Mouse (Mus musculus): Measurements from ENCODE around the gene Cplx3. TPM values are rescaled to one million over a fixed set of nuclear protein-coding genes. Genes with fewer than 3 reads are reported as not detected.

Cplx3 gene
- polyA plus RNA-seq, 1 experiment from 2014 or later, result not detected

DNA sequence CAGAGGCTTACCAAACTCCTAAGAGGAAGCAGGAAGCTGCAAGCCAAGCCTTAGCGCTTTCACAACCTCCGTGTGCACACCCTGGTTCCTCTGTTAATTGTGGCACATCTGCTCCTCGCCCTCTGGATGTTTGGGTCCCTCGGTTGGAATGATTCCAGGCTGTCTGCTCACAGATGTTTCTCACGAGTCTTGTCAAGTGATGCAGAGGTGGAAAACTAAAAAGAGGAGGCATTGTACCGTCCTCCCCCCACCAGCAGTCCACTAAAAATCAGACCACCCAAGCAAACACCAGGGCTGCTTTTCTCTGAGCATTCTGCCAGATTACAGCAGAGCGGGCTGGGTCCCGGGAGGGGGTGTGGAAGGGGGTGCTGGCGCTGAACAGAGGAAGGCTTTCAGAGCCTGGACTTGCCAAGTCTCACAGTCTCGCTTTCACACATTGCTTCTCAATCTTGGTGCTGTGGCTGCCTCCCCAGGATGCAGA, 40.3 kb downstream of the Cplx3 start:
- 40% methylated on average over 10 of the region's 10 CpGs for WGBS
- Histone ChIP-seq H3K27ac (replicated peaks in 1 of 2; ENCODE audit: control insufficient read depth in 1 of 2, insufficient read depth in 1 of 2, low read depth in 2 of 2, low read length in 2 of 2) (peak overlapping the region in 1 of 2 experiments; percentile 30; a peak in 1 of 4 replicates), H3K9me3 (ENCODE audit: control insufficient read depth, low read length) (no peaks in the 10 kb centered on the region), H3K27me3 (ENCODE audit: control insufficient read depth, insufficient read depth, low read length) (no peaks in the 10 kb centered on the region), H3K4me2 (ENCODE audit: low read length) (no peak overlapping the region), H3K4me1 (ENCODE audit: control insufficient read depth in 2 of 2, insufficient read depth in 2 of 2, low read length in 2 of 2) (peaks cover 11 to 28% of the 10 kb centered on the region in 2 experiments), H3K36me3 (ENCODE audit: control insufficient read depth, insufficient read depth, low read length) (peaks cover 17% of the 10 kb centered on the region), H3K9ac (ENCODE audit: low read length) (0 out of 2 replicates have a peak overlapping the region, but pooled peaks have one; percentile 8), H3K4me3 (ENCODE audit: control insufficient read depth in 1 of 2, insufficient read depth in 1 of 2, low read depth in 1 of 2, low read length in 2 of 2) (no peak overlapping the region)
- ATAC-seq (ENCODE audit: insufficient number of reproducible peaks, insufficient read depth, low FRiP score, low read depth), result no peak

DNA sequence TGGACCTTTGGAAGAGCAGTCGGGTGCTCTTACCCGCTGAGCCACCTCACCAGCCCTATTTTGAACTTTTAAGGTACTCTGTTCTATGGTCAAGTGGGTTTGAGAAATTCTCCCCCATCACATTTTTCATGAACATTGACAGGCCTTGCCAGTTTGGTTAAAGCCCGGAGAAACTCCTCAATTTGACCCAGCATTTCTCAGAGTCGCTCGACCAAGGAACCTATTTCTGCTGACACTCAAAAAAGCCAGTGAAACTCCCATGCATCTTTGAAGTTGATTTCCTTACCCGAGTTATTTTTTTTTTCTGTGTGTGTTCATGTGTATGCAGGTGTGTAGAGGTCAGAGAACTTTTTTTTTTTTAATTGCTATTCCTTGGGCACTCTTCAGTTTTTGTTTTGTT, 41.5 kb downstream of the Cplx3 start:
- Histone ChIP-seq H3K9me3 (ENCODE audit: control insufficient read depth, low read length) (no peaks in the 10 kb centered on the region), H3K4me3 (ENCODE audit: control insufficient read depth in 1 of 2, insufficient read depth in 1 of 2, low read depth in 1 of 2, low read length in 2 of 2) (no peak overlapping the region), H3K4me2 (ENCODE audit: low read length) (no peak overlapping the region), H3K27ac (replicated peaks in 1 of 2; ENCODE audit: control insufficient read depth in 1 of 2, insufficient read depth in 1 of 2, low read depth in 2 of 2, low read length in 2 of 2) (no peak overlapping the region), H3K27me3 (ENCODE audit: control insufficient read depth, insufficient read depth, low read length) (no peaks in the 10 kb centered on the region), H3K4me1 (ENCODE audit: control insufficient read depth in 2 of 2, insufficient read depth in 2 of 2, low read length in 2 of 2) (peaks cover 11 to 33% of the 10 kb centered on the region in 2 experiments), H3K36me3 (ENCODE audit: control insufficient read depth, insufficient read depth, low read length) (peaks cover 17% of the 10 kb centered on the region), H3K9ac (ENCODE audit: low read length) (no peak overlapping the region)
- 89% methylated on average over 6 of the region's 6 CpGs for WGBS
- ATAC-seq (ENCODE audit: insufficient number of reproducible peaks, insufficient read depth, low FRiP score, low read depth), result no peak

DNA sequence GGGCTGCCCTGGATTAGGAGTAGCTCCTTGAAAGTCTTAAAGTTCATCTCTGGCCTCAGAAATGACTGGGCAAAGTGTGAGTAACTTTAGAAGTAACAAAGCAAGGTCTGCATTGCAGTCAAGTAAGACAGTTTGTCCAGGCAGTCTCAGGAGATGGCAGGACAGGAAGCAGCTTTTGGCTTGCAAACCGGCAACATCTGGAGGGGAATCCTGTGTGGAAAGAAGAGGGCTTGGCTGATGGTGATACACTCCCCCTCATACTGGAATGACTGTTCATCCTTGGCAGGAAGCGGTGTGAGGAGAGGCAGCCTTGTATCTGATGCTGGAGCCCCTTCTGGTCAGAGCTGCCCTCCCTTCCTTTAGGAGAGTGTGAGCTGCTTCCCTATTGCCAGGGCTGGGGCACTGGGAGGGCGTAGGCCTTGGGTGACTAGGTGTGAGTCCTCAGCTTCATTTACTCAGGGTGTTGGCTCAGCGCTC, 43.1 kb downstream of the Cplx3 start:
- Histone ChIP-seq H3K9ac (ENCODE audit: low read length) (peak overlapping the region; percentile 46; the same call in 1 of the 2 replicates), H3K4me1 (ENCODE audit: control insufficient read depth in 2 of 2, insufficient read depth in 2 of 2, low read length in 2 of 2) (peaks cover 11 to 33% of the 10 kb centered on the region in 2 experiments), H3K9me3 (ENCODE audit: control insufficient read depth, low read length) (no peaks in the 10 kb centered on the region), H3K27me3 (ENCODE audit: control insufficient read depth, insufficient read depth, low read length) (no peaks in the 10 kb centered on the region), H3K4me3 (ENCODE audit: control insufficient read depth in 1 of 2, insufficient read depth in 1 of 2, low read depth in 1 of 2, low read length in 2 of 2) (no peak overlapping the region), H3K27ac (replicated peaks in 1 of 2; ENCODE audit: control insufficient read depth in 1 of 2, insufficient read depth in 1 of 2, low read depth in 2 of 2, low read length in 2 of 2) (peak overlapping the region; percentile 44 to 51; a peak in 3 of 4 replicates), H3K36me3 (ENCODE audit: control insufficient read depth, insufficient read depth, low read length) (peaks cover 3% of the 10 kb centered on the region; the same call in 1 of the 2 replicates), H3K4me2 (ENCODE audit: low read length) (peak overlapping the region; percentile 36; the same call in 1 of the 2 replicates)
- ATAC-seq (ENCODE audit: insufficient number of reproducible peaks, insufficient read depth, low FRiP score, low read depth), result no peak
- 55% methylated on average over 4 of the region's 4 CpGs for WGBS

DNA sequence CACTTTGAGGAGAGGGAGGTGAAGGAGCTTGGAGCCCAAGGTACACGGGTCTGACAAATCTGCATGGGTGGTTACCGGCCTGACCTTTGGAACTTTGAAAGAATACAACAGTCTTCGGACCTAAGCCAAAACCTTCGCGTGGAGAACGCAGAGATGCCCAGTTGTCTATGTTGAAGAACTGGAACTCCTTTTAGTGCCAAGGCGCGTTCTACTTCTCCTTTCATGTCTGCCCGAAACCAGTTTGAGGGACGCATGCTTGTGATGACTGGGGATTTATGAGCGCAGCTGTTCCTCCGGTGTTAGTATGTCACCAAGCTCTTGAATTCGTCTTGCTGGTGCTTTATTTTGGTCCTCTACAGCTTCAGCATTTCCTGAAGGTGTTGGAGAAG, 44.4 kb downstream of the Cplx3 start:
- ATAC-seq (ENCODE audit: insufficient number of reproducible peaks, insufficient read depth, low FRiP score, low read depth), result no peak
- peak overlapping the region; percentile 73 for H3K9ac ChIP-seq (ENCODE audit: low read length)

DNA sequence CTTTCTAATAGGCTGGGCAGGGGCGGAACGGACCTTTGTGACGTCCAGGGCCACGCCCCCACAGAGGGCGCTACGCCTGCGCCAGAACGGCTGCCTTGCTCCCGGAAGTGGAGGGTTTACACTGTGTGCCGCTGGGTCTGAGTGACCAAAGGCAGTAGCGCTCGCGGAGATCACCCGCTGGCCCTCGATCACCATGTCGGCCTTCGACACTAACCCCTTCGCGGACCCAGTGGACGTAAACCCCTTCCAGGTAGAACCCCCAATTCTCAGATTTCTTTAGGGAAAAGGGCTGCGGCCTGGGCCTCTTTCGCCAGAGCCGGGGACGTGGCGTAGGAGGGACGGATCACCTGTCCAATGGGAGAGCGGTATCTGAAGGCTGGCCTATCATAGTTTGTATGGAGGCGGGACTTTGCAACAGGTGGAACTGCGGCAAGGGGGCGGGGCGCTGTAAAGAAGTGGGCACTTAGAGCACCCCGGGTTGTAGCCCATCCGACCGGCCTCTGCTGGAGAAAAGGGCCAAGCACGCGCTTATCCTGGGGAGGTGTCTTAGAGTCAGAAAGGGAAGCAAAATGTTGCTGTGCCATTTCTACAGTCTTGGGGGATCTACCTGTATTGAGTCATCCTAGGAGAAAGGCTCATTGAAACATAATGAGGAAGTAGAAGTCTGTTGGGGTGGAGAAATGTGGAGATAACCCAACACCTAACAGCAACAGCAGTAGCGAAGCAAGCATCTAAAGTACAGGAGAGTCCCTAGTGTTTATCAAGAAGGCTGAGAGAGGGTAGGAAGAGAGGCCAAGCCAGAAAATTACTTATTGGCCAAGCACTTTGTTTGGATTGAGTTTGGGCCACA, 45.0 kb downstream of the Cplx3 start, which contains the start of gene Scamp2:
TSS of gene Scamp2 (plus strand) at position 83 of the 850 bp plus-strand sequence.
- ATAC-seq (ENCODE audit: insufficient number of reproducible peaks, insufficient read depth, low FRiP score, low read depth), result peak; percentile 96
- WGBS, result 1% methylated on average over 37 of the region's 37 CpGs
- H3K27ac ChIP-seq (replicated peaks in 1 of 2; ENCODE audit: control insufficient read depth in 1 of 2, insufficient read depth in 1 of 2, low read depth in 2 of 2, low read length in 2 of 2), result peak within 1 kb of the TSS; percentile 34 to 84; a peak in 3 of 4 replicates
- H3K36me3 ChIP-seq (ENCODE audit: control insufficient read depth, insufficient read depth, low read length), result no peaks in the 10 kb centered on the region
- H3K9ac ChIP-seq (ENCODE audit: low read length), result peak within 1 kb of the TSS; percentile 73
- peak within 1 kb of the TSS; percentile 64 to 97 for H3K4me3 ChIP-seq (ENCODE audit: control insufficient read depth in 1 of 2, insufficient read depth in 1 of 2, low read depth in 1 of 2, low read length in 2 of 2)
- H3K27me3 ChIP-seq (ENCODE audit: control insufficient read depth, insufficient read depth, low read length), result no peaks in the 10 kb centered on the region
- H3K4me2 ChIP-seq (ENCODE audit: low read length), result peak within 1 kb of the TSS; percentile 95
- peaks cover 11 to 30% of the 10 kb centered on the region in 2 experiments for H3K4me1 ChIP-seq (ENCODE audit: control insufficient read depth in 2 of 2, insufficient read depth in 2 of 2, low read length in 2 of 2)
- no peaks in the 10 kb centered on the region for H3K9me3 ChIP-seq (ENCODE audit: control insufficient read depth, low read length)

More for the DNA sequence above, 44.4 kb downstream of the Cplx3 start:
- peaks cover 11 to 33% of the 10 kb centered on the region in 2 experiments for H3K4me1 ChIP-seq (ENCODE audit: control insufficient read depth in 2 of 2, insufficient read depth in 2 of 2, low read length in 2 of 2)
- H3K27me3 ChIP-seq (ENCODE audit: control insufficient read depth, insufficient read depth, low read length), result no peaks in the 10 kb centered on the region
- no peak overlapping the region for H3K27ac ChIP-seq (replicated peaks in 1 of 2; ENCODE audit: control insufficient read depth in 1 of 2, insufficient read depth in 1 of 2, low read depth in 2 of 2, low read length in 2 of 2)
- H3K4me2 ChIP-seq (ENCODE audit: low read length), result peak overlapping the region; percentile 95
- WGBS, result 78% methylated on average over 13 of the region's 13 CpGs
- no peaks in the 10 kb centered on the region for H3K36me3 ChIP-seq (ENCODE audit: control insufficient read depth, insufficient read depth, low read length)
- peak overlapping the region; percentile 64 to 97; a peak in 3 of 4 replicates for H3K4me3 ChIP-seq (ENCODE audit: control insufficient read depth in 1 of 2, insufficient read depth in 1 of 2, low read depth in 1 of 2, low read length in 2 of 2)
- H3K9me3 ChIP-seq (ENCODE audit: control insufficient read depth, low read length), result no peaks in the 10 kb centered on the region

DNA sequence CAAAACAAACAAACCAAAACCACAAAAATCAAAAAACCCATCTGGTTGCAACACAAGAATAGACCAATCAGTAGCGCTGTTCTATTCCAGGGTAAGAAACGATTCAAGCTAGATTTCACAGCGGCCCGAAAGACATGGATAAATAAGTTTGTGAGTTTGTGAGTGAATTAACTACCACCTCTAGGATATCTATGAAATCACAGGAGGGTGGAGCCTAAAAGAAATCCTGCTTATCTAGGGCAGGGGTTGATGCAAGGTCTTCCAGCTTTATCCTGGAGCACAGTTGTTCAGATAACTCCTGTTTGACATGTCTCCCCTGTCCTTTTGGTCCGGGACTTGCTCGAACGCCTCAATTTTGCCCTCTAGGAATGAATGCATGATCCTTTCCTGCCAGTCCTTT, 45.8 kb downstream of the Cplx3 start:
- no peaks in the 10 kb centered on the region for H3K36me3 ChIP-seq (ENCODE audit: control insufficient read depth, insufficient read depth, low read length)
- H3K4me3 ChIP-seq (ENCODE audit: control insufficient read depth in 1 of 2, insufficient read depth in 1 of 2, low read depth in 1 of 2, low read length in 2 of 2), result peak overlapping the region; percentile 64 to 97
- H3K4me2 ChIP-seq (ENCODE audit: low read length), result peak overlapping the region; percentile 95
- H3K4me1 ChIP-seq (ENCODE audit: control insufficient read depth in 2 of 2, insufficient read depth in 2 of 2, low read length in 2 of 2), result peaks cover 7 to 24% of the 10 kb centered on the region in 2 experiments
- no peak for ATAC-seq (ENCODE audit: insufficient number of reproducible peaks, insufficient read depth, low FRiP score, low read depth)
- H3K27ac ChIP-seq (replicated peaks in 1 of 2; ENCODE audit: control insufficient read depth in 1 of 2, insufficient read depth in 1 of 2, low read depth in 2 of 2, low read length in 2 of 2), result no peak overlapping the region; a peak in 1 of 4 replicates
- no peaks in the 10 kb centered on the region for H3K27me3 ChIP-seq (ENCODE audit: control insufficient read depth, insufficient read depth, low read length)
- no peaks in the 10 kb centered on the region for H3K9me3 ChIP-seq (ENCODE audit: control insufficient read depth, low read length)
- WGBS, result 25% methylated on average over 7 of the region's 7 CpGs
- H3K9ac ChIP-seq (ENCODE audit: low read length), result peak overlapping the region; percentile 73

DNA sequence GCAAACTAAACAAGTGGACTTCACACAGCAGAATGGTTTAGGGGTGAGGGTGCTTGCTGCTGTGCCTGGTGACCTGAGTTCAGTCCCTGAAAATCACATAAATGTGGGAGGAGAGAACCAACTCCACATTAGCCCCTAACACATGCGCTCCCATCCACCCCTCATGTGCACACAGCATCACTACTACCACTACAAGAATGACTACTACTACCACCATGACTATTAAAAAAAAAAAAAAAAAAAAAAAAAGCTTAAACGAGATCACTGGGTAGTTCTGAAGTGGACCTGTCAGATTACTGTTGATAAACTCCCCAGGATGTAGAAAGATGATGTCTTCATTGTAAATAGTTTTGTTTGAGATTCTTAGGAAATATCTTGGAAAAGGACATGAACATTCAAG, 46.5 kb downstream of the Cplx3 start:
- no peak for ATAC-seq (ENCODE audit: insufficient number of reproducible peaks, insufficient read depth, low FRiP score, low read depth)

More for the DNA sequence above, 46.5 kb downstream of the Cplx3 start:
- H3K4me2 ChIP-seq (ENCODE audit: low read length), result no peak overlapping the region
- no peaks in the 10 kb centered on the region for H3K36me3 ChIP-seq (ENCODE audit: control insufficient read depth, insufficient read depth, low read length)
- H3K4me1 ChIP-seq (ENCODE audit: control insufficient read depth in 2 of 2, insufficient read depth in 2 of 2, low read length in 2 of 2), result peaks cover 7 to 24% of the 10 kb centered on the region in 2 experiments
- H3K9ac ChIP-seq (ENCODE audit: low read length), result no peak overlapping the region
- 73% methylated on average over 2 of the region's 2 CpGs for WGBS
- no peak overlapping the region for H3K4me3 ChIP-seq (ENCODE audit: control insufficient read depth in 1 of 2, insufficient read depth in 1 of 2, low read depth in 1 of 2, low read length in 2 of 2)
- no peak overlapping the region for H3K27ac ChIP-seq (replicated peaks in 1 of 2; ENCODE audit: control insufficient read depth in 1 of 2, insufficient read depth in 1 of 2, low read depth in 2 of 2, low read length in 2 of 2)
- no peaks in the 10 kb centered on the region for H3K27me3 ChIP-seq (ENCODE audit: control insufficient read depth, insufficient read depth, low read length)
- no peaks in the 10 kb centered on the region for H3K9me3 ChIP-seq (ENCODE audit: control insufficient read depth, low read length)

Measured in heart, embryonic 14.5 days (tissue).